Mouse (Mus musculus) ES-Bruce4 (cell line): ENCODE results near the gene Iah1. TPM values are rescaled to one million over a fixed set of nuclear protein-coding genes. Genes with fewer than 3 reads are reported as not detected.

Experiments
- H3K27ac ChIP-seq: 2 replicates; pipeline ENCODE4 v1.5.1; 2012; ENCODE audit warnings: low read length, inconsistent platforms; ENCODE audit not compliant: insufficient read depth
- H3K27me3 ChIP-seq: 2 replicates; pipeline ENCODE4 v1.6.1; 2012; ENCODE audit warnings: mild to moderate bottlenecking, low read length, inconsistent platforms; ENCODE audit not compliant: control insufficient read depth, poor library complexity, insufficient read depth, severe bottlenecking
- H3K36me3 ChIP-seq: 2 replicates; pipeline ENCODE4 v1.6.1; 2012; ENCODE audit warnings: inconsistent platforms, mild to moderate bottlenecking, low read length, moderate library complexity; ENCODE audit not compliant: control insufficient read depth, poor library complexity, insufficient read depth, severe bottlenecking
- H3K4me1 ChIP-seq: one replicate; pipeline ENCODE4 v1.8.1; 2011; ENCODE audit warnings: low read length; ENCODE audit not compliant: control insufficient read depth, insufficient read depth
- H3K4me3 ChIP-seq: 2 replicates; pipeline ENCODE4 v1.5.1; 2011; ENCODE audit warnings: low read depth, mild to moderate bottlenecking, low read length
- H3K9ac ChIP-seq: 2 replicates; pipeline ENCODE4 v1.6.1; 2012; ENCODE audit warnings: low read depth, mild to moderate bottlenecking, inconsistent platforms; ENCODE audit not compliant: poor library complexity, severe bottlenecking
- H3K9me3 ChIP-seq: replicated peaks from 2 replicates; pipeline ENCODE4 v1.6.1; 2012; ENCODE audit warnings: mild to moderate bottlenecking, low read length, inconsistent platforms; ENCODE audit not compliant: control insufficient read depth, poor library complexity, insufficient read depth, severe bottlenecking
- CTCF ChIP-seq: IDR thresholded peaks from one replicate; pipeline ENCODE4 v1.8.1; 2011; ENCODE audit warnings: low read depth, low read length
- EP300 ChIP-seq: IDR thresholded peaks from 2 replicates; pipeline ENCODE4 v1.6.1; 2011; ENCODE audit warnings: low read depth, low read length; ENCODE audit not compliant: insufficient read depth
- POLR2A ChIP-seq: IDR thresholded peaks from one replicate; pipeline ENCODE4 v1.8.1; 2011; ENCODE audit warnings: low read length; ENCODE audit not compliant: insufficient read depth
- polyA plus RNA-seq: library from polyadenylated mRNA; stranded (reverse); fragments of >200 nt; gene quantifications from 2 replicates; pipeline ENCODE4 v1.2.4, GENCODE M21; 2011; ENCODE audit warnings: low read depth; ENCODE audit not compliant: missing spikeins, insufficient read depth, insufficient read length

The Iah1 gene
- polyA plus RNA-seq, 1 experiment: 32.5 TPM

- Histone ChIP-seq H3K4me3 (no peak overlapping the region), H3K27ac (no peak overlapping the region), H3K9ac (no peak overlapping the region), H3K27me3 (no peaks in the 10 kb centered on the region), H3K4me1 (no peaks in the 10 kb centered on the region), H3K36me3 (peaks cover 5% of the 10 kb centered on the region), H3K9me3 (no peaks in the 10 kb centered on the region)
- TF ChIP-seq EP300 (no peak), POLR2A (no peak), CTCF (no peak)
Measured at GRCm38 (mm10) chr12:21340674-21341073, 24.5 kb downstream of the Iah1 start.

GRCm38 (mm10) chr12:21346972-21347371 lies 30.8 kb downstream of the Iah1 start:
- H3K9me3 ChIP-seq: peaks cover 8% of the 10 kb centered on the region
- peaks cover 20% of the 10 kb centered on the region for H3K36me3 ChIP-seq
- no peaks in the 10 kb centered on the region for H3K27me3 ChIP-seq
- no peak for TF ChIP-seq CTCF
- TF ChIP-seq POLR2A: no peak
- no peak overlapping the region for H3K4me3 ChIP-seq
- no peak overlapping the region for H3K9ac ChIP-seq
- no peak overlapping the region for H3K27ac ChIP-seq
- no peaks in the 10 kb centered on the region for H3K4me1 ChIP-seq

GRCm38 (mm10) chr12:21350113-21350876 lies 34.1 kb downstream of the Iah1 start:
- H3K27ac ChIP-seq: no peak overlapping the region
- H3K27me3 ChIP-seq: no peaks in the 10 kb centered on the region
- H3K36me3 ChIP-seq: peaks cover 27% of the 10 kb centered on the region
- H3K9ac ChIP-seq: no peak overlapping the region
- TF ChIP-seq POLR2A: no peak
- no peak for TF ChIP-seq EP300
- TF ChIP-seq CTCF: no peak
- H3K4me3 ChIP-seq: no peak overlapping the region
- no peaks in the 10 kb centered on the region for H3K4me1 ChIP-seq
- H3K9me3 ChIP-seq: peaks cover 23% of the 10 kb centered on the region

GRCm38 (mm10) chr12:21353681-21354080 lies 37.5 kb downstream of the Iah1 start:
- H3K9me3 ChIP-seq: peaks cover 23% of the 10 kb centered on the region
- H3K9ac ChIP-seq: no peak overlapping the region
- peaks cover 19% of the 10 kb centered on the region for H3K36me3 ChIP-seq
- TF ChIP-seq CTCF (no peak), EP300 (no peak), POLR2A (no peak)
- no peaks in the 10 kb centered on the region for H3K27me3 ChIP-seq
- H3K4me1 ChIP-seq: peaks cover 2% of the 10 kb centered on the region
- no peak overlapping the region for H3K27ac ChIP-seq
- no peak overlapping the region for H3K4me3 ChIP-seq

GRCm38 (mm10) chr12:21362686-21363085 lies 46.5 kb downstream of the Iah1 start:
- TF ChIP-seq POLR2A (no peak), EP300 (no peak), CTCF (no peak)
- H3K36me3 ChIP-seq: peaks cover under 1% of the 10 kb centered on the region; the same call in 1 of the 2 replicates
- no peaks in the 10 kb centered on the region for H3K9me3 ChIP-seq

GRCm38 (mm10) chr12:21363195-21363594 lies 47.0 kb downstream of the Iah1 start:
- no peak overlapping the region for H3K9ac ChIP-seq
- TF ChIP-seq EP300 (no peak), CTCF (no peak), POLR2A (no peak)
- no peaks in the 10 kb centered on the region for H3K9me3 ChIP-seq
- H3K4me3 ChIP-seq: no peak overlapping the region
- H3K27me3 ChIP-seq: no peaks in the 10 kb centered on the region
- H3K27ac ChIP-seq: no peak overlapping the region
- no peaks in the 10 kb centered on the region for H3K4me1 ChIP-seq
- H3K36me3 ChIP-seq: no peaks in the 10 kb centered on the region; the same call in 1 of the 2 replicates

More at GRCm38 (mm10) chr12:21362686-21363085, 46.5 kb downstream of the Iah1 start:
- Histone ChIP-seq H3K4me1 (no peaks in the 10 kb centered on the region), H3K4me3 (no peak overlapping the region), H3K27ac (no peak overlapping the region), H3K9ac (no peak overlapping the region), H3K27me3 (no peaks in the 10 kb centered on the region)
